In genomic region chr19:37018931-37019330, GRCm38 (mm10) we compare ENCODE assay signal across 9 mouse cellular contexts.
DNase-seq lines count a peak whose midpoint lies in the region; ATAC-seq lines count a peak whose summit lies in the region.
"Had no signal": no experiment of that assay in that cellular context is flagged by ENCODE, and none has a peak within 500 bp of the region (broad histone marks: within the 10 kb centered on the region; RNA-seq: fewer than 3 reads in every experiment).

No protein-coding gene starts in this region.

- no peaks in the 10 kb centered on the region for H3K27me3 ChIP-seq in heart, embryonic 15.5 days
- no peaks in the 10 kb centered on the region for H3K27me3 ChIP-seq in hindbrain, embryonic 15.5 days
- H3K27me3 ChIP-seq in midbrain, embryonic 12.5 days: no peaks in the 10 kb centered on the region

- peaks cover 14% of the 10 kb centered on the region for H3K4me1 ChIP-seq in heart, embryonic 15.5 days (replicated peaks)
- H3K4me1 ChIP-seq in hindbrain, embryonic 15.5 days (replicated peaks): peaks cover 9% of the 10 kb centered on the region; the same call in 1 of the 2 replicates
- peaks cover 9% of the 10 kb centered on the region; the same call in 1 of the 2 replicates for H3K4me1 ChIP-seq in midbrain, embryonic 12.5 days

- H3K27ac ChIP-seq in heart, embryonic 15.5 days: no peak overlapping the region
- no peak overlapping the region for H3K27ac ChIP-seq in hindbrain, embryonic 15.5 days (replicated peaks)
- no peak overlapping the region for H3K27ac ChIP-seq in midbrain, embryonic 12.5 days (replicated peaks)

- peak overlapping the region; percentile 73 for H3K4me2 ChIP-seq in heart, embryonic 15.5 days
- peak overlapping the region; percentile 57 for H3K4me2 ChIP-seq in hindbrain, embryonic 15.5 days
- H3K4me2 ChIP-seq in midbrain, embryonic 12.5 days (replicated peaks): peak overlapping the region; percentile 55

- DNase-seq in heart, postnatal 4 days: no peak
- peak; percentile 43 for DNase-seq in ZHBTc4 (ENCODE audit: low read depth, low spot score)
- DNase-seq in adipocyte (ENCODE audit: low spot score): no peak
- no peak for DNase-seq in layer of hippocampus, adult 9-11 months
- DNase-seq in adrenal gland, adult 2 months: no peak

- WGBS in heart, embryonic 15.5 days: 52% methylated on average over 5 of the region's 5 CpGs
- 56% methylated on average over 5 of the region's 5 CpGs for WGBS in hindbrain, embryonic 15.5 days
- 49% methylated on average over 5 of the region's 5 CpGs for WGBS in midbrain, embryonic 12.5 days

- no peaks in the 10 kb centered on the region for H3K9me3 ChIP-seq in heart, embryonic 15.5 days (replicated peaks)
- H3K9me3 ChIP-seq in hindbrain, embryonic 15.5 days: 0 out of 2 replicates have a peak, but pooled peaks cover 4% of the 10 kb centered on the region
- H3K9me3 ChIP-seq in midbrain, embryonic 12.5 days: peaks cover 12% of the 10 kb centered on the region; the same call in 1 of the 2 replicates
- H3K9me3 ChIP-seq: G1E had no signal

- no peak overlapping the region for H3K9ac ChIP-seq in heart, embryonic 15.5 days
- 0 out of 2 replicates have a peak overlapping the region, but pooled peaks have one; percentile 29 for H3K9ac ChIP-seq in hindbrain, embryonic 15.5 days
- no peak overlapping the region; the same call in 1 of the 2 replicates for H3K9ac ChIP-seq in midbrain, embryonic 12.5 days (replicated peaks)

- peak overlapping the region; percentile 51 for H3K4me3 ChIP-seq in heart, embryonic 15.5 days
- peak overlapping the region; percentile 36 for H3K4me3 ChIP-seq in hindbrain, embryonic 15.5 days
- H3K4me3 ChIP-seq in midbrain, embryonic 12.5 days: peak overlapping the region; percentile 39

- no peak for ATAC-seq in heart, embryonic 15.5 days (replicated peaks; ENCODE audit: insufficient number of reproducible peaks, insufficient read depth, low FRiP score, low read depth)
- no peak for ATAC-seq in hindbrain, embryonic 15.5 days (ENCODE audit: low FRiP score, low read depth)
- 0 out of 2 replicates have a peak, but pooled peaks have one; percentile 19 for ATAC-seq in midbrain, embryonic 12.5 days (ENCODE audit: low FRiP score, low read depth)

- H3K36me3 ChIP-seq in heart, embryonic 15.5 days: no peaks in the 10 kb centered on the region
- 0 out of 2 replicates have a peak, but pooled peaks cover under 1% of the 10 kb centered on the region for H3K36me3 ChIP-seq in hindbrain, embryonic 15.5 days
- H3K36me3 ChIP-seq in midbrain, embryonic 12.5 days: peaks cover 7% of the 10 kb centered on the region
